Mouse (Mus musculus): ENCODE results near the gene Mc3r. TPM values are rescaled to one million over a fixed set of nuclear protein-coding genes. Genes with fewer than 3 reads are reported as not detected.

Gene Mc3r
- total RNA-seq, 2 experiments from 2014 or later, result not detected

DNA sequence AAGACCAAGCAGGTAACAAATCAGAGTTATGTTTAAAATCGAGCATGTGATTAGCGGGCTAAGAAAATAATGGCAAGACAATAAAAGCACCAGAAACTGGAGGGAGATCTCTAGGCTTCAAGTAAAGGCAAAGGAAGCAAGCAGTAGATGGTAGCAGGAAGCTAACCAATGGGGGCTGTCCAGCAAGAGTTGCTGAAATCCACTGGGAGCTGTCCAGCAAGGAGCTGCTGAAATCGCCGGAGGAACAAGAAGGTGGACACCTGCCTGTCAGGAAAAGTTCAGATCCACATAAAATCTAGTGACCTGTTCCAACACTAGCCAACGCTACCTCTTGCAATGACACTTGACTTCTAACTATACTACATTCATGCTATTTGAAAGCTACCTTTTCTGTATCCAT lies 7.3 kb upstream of the Mc3r start:
- intact Hi-C loops (cut with DNase I), result no loop called here
- DNase-seq (ENCODE audit: low spot score), result no peak

DNA sequence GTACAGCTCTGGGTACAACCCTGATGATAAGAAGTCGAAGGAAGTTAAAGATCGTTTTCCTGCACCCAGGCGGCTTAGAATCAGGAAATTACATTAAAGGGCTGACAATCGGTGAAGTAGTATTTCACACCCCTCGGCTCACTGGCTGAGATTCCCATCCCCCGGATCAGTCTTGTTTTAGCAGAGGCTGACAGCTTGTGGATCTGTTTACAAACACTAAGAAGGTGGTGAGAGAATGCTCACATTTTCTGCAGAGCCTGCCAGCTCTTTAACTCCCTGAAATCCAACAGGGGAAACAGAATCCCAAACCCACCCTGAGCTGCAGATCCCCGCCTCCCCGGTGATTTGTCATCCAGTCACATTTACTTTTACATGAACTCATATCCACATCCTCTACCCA lies 2.8 kb upstream of the Mc3r start:
- no peak for DNase-seq (ENCODE audit: low spot score)
- intact Hi-C loops (cut with DNase I), result no loop called here

DNA sequence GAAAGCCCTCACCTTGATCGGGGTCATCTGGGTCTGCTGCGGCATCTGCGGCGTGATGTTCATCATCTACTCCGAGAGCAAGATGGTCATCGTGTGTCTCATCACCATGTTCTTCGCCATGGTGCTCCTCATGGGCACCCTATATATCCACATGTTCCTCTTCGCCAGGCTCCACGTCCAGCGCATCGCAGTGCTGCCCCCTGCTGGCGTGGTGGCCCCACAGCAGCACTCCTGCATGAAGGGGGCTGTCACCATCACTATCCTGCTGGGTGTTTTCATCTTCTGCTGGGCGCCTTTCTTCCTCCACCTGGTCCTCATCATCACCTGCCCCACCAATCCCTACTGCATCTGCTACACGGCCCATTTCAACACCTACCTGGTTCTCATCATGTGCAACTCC lies 1.0 kb downstream of the Mc3r start:
- no peak for DNase-seq (ENCODE audit: low spot score)
- intact Hi-C loops (cut with DNase I), result no loop called here

DNA sequence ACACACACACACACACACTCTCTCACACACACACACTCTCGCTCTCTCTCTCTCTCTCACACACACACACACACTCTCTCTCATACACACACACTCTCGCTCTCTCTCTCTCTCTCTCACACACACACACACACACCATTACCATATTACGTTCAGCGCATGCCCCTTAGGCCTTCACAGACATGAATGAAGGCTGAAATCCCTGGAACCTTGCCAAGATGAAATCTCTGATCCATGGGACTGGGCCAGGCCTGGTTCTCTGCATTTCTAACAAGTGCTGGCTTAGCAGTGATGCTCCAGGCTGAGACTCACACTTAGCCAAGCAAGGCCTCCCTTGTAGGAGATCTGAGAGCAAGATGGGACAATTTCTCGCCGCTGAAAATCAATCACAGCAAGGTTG lies 8.1 kb downstream of the Mc3r start:
- intact Hi-C loops (cut with DNase I), result no loop called here
- DNase-seq (ENCODE audit: low spot score), result no peak

DNA sequence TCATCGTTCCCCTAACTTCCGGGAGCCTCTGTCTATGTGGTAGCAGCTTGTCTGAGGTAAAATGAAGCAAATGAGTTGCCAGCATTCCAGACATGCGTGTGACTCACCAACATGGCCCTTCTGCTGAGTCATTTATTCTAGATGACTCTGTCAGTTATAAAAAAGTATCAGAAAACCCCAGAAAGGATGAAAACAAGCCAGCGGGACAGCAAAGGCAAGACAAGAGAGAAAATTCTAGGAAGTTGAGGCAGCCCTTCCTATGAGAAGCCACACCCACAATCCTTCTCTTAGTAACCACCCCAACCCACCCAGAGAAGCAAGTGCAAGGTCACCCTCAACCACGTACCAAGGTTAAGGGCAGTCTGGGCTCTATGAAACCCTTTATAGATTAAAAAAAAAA lies 8.7 kb downstream of the Mc3r start:
- DNase-seq (ENCODE audit: low spot score), result no peak
- intact Hi-C loops (cut with DNase I), result no loop called here

DNA sequence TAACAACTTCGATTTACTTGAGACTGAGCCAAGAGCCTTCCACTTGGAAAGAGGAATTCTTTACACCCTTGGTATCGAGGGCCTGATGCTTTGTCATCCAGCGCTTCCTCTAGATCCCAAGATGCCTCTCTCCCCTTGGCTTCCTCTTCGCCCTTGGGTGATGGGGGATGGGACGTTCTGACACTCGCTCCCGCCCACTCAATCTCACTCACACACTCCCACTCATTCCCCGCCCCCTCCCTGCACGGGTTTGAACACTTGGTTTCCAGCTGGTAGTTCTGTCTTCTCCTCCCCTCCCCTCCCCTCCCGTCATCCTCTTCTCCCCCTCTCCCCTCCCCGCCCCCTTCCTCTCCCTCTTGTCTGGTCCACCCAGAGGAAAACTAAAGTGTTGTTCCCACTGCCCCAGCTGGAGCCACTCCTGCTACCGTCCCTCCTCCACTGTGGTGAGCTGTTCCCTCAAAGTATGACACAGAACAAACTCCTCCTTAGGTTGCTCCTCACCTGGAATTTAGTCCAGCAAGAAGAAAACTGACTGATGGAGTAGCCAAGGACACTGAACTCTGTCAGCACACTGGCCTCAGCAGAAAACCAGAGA lies 9.3 kb downstream of the Mc3r start:
- intact Hi-C loops (cut with DNase I), result no loop called here
- DNase-seq (ENCODE audit: low spot score), result no peak

DNA sequence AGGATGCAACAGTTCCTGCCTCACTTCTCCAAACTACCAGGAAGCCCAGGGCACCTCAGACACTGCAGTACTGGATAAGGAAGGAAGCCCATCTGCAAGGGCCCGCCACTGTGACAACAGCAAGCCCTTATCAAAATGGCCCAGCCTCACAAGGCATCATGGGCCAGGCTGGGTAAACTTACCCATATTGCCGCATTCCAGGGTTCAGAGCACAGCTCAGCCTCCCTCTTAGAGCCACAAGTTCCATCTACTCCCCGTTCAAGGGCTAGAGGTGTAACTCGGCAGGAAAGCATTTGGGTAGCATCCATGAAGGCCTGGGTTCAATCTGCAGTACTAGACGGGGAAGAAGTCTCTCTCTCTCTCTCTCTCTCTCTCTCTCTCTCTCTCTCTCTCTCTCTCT lies 11.8 kb downstream of the Mc3r start:
- DNase-seq (ENCODE audit: low spot score), result no peak
- intact Hi-C loops (cut with DNase I), result no loop called here

DNA sequence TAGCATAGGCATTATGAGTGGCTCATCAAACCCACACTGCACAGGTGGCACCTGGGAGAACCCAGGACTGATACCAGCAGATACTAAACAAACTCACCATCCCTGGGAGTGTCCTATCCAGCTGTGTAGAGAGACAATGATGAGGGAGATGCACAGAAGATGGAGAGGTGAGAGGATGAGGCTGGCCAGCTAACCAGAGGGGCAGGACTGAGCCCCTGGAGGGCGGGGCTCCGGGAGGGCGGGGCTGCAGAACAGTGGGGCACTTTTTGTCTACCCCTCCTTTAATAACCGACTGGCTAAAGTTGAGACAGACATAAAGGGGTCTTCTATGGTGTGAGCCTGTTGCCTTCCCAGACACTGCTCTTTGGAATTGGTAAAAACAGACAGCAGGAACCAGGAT lies 13.1 kb downstream of the Mc3r start:
- DNase-seq (ENCODE audit: low spot score), result no peak
- intact Hi-C loops (cut with DNase I), result no loop called here

DNA sequence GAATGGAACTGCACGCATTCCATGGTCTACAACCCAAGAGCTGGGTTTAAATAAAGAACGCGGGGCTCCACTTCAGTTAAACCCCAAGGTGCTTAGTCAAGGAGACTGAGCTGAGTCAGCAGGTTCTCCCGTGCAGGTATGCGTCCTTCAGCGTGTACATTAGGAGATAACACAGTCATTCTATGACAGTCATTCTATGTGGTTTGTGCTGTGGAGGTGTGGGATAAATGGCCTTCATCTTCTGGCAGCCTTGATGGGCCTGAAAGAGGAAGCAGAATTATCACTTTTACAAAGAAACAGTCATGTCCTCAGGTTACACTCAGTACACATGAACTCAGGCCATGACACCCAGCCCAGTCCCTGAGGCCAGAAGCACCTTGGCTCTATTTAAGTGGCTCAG lies 14.9 kb downstream of the Mc3r start:
- no peak for DNase-seq (ENCODE audit: low spot score)
- intact Hi-C loops (cut with DNase I), result no loop called here

DNA sequence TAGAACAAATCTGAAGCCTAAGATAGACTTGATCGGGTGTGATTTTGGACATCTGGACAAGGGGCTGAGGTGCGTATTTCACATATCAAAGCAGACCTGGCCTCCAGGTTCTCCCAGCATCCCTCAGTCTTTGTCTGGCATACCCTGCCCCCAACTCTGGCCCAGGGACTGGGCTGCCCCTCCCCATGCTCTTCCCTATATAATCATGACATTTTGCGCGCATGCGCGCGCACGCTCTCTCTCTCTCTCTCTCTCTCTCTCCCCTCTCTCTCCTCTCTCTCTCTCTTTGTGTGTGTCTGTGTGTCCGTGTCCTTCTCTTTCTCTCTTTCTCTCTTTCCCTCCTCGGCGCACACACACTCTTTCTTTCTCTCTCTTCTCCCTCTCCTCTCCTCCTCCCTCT lies 21.6 kb downstream of the Mc3r start:
- no peak for DNase-seq (ENCODE audit: low spot score)
- intact Hi-C loops (cut with DNase I), result no loop called here

DNA sequence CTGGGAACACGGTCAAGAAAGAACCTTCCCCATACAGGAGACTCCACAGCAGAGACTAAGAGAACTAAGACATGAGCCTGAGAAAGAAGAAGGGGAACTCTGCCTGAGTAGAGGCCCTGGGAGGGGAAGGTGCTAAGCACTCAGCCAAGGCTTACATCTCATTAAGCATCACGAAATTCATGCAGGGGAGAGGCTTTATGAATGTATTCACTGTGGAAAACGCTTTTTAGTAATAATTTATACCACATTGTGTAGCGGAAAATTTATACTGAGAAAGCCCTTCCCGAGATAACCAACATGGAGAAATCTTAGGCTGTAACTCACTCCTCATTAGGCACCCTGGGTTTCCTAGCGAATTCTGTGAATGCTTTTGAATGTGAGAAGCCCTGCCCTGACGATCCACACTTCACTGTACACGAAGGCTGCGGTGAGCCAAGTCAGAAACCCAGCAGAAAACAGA lies 22.2 kb downstream of the Mc3r start:
- DNase-seq (ENCODE audit: low spot score), result no peak
- intact Hi-C loops (cut with DNase I), result no loop called here

DNA sequence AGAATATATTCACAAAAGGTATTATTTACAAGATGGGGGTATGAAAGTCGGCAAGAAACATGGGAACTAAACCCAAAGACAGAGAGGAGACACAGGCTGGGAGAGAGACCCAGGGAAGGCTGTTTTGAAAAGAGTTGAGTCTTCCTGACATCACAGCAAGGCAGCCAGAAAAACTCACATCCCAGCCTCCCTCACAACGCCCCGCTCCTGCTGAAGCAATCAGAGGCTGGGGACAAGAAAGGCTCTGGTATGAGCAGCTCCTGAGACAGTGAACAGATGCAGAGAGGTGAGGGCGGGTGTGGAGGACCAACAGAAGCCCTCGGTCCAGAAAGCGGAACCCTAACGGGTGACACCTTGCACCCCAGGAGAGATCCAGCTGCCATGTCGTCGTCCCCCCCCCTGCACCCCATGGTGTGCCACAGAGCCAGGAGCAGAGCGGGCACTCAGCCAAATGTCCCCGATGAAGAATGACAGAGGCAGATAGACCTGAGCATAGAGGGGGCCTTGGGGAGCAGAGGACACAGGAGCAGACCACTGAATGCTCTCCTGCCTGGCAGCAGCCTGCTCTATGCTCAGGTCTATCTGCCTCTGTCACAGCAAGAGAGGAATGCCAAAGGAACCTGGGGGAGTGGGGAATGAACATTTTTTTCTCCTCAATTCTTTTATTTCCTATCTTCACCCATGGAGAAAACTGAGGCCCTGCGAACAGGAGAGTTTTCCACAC lies 22.8 kb downstream of the Mc3r start:
- intact Hi-C loops (cut with DNase I), result no loop called here
- no peak for DNase-seq (ENCODE audit: low spot score)

DNA sequence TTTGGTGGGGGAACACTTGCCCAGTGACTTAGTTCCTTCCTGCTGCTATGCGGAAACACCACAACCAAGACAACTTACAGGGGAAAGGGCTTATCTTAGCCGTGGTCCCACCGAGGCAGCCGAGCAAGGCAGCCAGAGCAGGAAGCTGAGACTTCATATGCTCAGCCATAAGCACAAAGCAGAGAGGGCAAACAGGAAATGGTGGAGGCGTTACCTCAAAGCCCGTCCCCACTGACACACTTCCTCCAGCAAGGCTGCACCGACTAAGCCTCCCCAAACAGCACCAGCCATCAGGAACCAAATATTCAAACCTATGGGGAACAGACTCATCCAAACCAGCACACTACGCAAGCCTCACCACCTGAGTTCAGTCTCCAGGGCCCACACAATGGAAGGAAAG lies 26.4 kb downstream of the Mc3r start:
- intact Hi-C loops (cut with DNase I), result no loop called here
- no peak for DNase-seq (ENCODE audit: low spot score)

DNA sequence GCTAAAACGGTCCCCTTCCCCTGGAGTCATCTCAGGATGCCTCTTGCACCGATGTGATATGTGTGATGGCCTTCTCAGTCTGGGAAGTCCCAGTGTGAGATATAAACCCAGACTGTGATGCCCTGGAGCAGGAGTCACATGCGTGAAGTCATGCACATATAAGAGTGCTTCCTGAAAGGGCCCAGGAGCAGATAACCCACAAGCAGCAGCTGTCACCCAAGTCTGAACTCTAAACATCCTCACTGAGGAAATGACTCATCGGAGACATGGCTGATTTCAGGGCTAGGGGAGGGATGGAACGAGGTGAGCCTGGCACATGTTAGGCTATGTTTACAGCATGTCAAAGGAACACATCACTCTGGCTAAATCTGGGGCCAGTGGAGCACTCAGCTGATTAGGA lies 27.9 kb downstream of the Mc3r start:
- intact Hi-C loops (cut with DNase I), result no loop called here
- no peak for DNase-seq (ENCODE audit: low spot score)

DNA sequence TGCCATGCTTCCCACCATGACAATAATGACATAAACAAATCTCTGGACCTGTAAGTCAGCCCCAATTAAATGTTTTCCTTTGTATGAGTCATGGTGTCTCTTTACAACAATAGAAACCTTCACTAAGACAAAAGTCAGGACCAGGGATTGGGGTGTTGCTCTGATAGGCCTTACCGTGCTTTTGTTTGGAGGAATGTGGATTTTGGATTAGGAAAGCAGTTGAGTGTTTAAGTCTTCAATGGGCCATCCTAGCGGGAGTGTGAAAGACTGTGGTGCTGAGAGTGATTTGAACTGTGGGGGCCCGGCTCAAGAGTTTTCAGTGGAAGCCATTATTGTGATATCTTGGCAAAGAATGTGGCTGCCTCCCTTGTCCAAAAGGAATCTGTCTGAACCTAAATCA lies 30.7 kb downstream of the Mc3r start:
- DNase-seq (ENCODE audit: low spot score), result no peak

DNA sequence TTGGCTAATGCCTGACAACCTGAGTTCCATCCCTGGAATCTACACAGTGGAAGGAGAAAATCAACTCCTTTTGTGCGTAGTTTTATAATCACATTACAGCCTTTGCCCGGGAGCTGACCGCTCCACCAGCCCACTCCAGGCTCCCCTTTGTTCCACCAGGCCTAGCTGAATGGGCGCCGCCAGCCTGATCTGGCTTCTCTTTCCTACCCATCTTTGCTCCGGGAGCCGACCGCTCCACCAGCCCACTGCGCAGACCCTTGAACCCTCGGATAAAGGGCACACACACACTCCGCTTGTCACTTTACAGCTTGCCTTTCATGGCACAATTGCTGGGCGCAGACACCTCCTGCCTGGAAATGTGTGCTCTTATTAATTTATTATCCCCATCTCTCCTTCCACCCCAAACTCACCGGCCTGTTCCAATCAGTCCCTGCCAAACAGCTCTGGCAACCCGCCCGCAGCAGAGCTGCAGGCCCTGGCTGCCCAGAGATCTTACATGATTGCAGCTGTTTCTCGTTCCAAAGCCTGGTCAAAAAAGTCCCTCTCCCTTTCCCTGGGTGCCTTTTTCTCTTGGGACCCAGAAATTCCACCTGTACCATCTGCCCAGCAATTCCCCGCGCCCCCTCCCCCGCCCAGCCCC lies 33.9 kb downstream of the Mc3r start:
- DNase-seq (ENCODE audit: low spot score), result no peak
- intact Hi-C loops (cut with DNase I), result no loop called here

More for the DNA sequence above, 30.7 kb downstream of the Mc3r start:
- intact Hi-C loops (cut with DNase I), result no loop called here

DNA sequence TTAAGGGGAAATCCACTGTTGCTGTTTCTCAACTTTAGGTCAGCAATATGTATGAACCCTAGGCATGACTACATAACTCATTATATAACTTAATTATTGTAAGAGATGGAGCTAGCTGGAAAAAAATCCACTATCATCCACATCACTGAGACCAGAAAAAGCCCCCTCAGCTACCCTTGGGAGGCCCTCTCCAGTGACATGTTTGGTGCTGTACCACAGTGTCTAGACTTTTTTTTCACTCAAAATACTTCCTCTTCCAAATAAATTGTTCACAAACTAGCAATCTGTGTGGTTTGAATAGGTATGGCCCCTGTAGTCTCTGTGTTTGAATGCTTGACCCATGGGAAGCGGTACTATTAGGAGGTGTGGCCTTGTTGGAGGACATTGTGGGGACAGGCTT lies 39.4 kb downstream of the Mc3r start:
- intact Hi-C loops (cut with DNase I), result no loop called here
- no peak for DNase-seq (ENCODE audit: low spot score)

DNA sequence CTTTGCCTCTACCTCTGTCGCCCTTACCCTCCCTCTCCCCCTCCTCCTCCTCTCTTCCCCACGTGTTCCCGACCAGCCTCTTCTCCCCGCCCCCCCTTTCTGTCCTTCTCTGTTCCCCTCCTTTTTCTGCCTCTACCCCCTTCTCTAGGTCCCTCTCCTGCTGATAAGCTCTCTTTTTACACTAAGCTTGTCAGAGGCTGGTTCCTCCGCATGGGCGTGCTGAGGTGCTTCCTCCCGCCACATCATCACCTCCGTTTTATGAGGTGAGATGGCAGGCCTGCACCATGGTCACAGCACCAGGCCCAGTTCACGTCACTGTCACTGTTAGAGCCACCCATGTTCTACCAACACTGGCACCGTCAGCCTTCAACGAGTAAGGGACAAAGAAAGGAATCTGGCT lies 40.7 kb downstream of the Mc3r start:
- DNase-seq (ENCODE audit: low spot score), result no peak
- intact Hi-C loops (cut with DNase I), result no loop called here

DNA sequence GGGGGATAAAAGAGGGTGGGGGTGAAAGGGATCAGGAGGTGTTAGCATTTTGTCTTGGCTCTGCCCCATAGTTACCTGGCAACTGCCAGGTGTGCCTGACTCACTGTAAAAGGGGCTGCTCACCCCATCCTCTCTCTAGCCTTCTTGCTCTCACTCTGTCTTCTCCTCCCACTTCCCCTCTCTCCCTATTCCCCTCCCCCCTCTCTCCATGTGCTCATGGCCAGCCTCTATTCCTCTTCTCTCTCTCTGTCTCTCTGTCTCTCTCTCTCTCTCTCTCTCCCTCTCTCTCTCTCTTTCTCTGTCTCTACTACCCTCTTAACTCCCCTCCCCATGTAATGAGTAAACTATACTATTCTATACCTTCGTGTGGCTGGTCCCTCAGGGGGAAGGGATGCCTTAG lies 41.3 kb downstream of the Mc3r start:
- no peak for DNase-seq (ENCODE audit: low spot score)
- intact Hi-C loops (cut with DNase I), result no loop called here

DNA sequence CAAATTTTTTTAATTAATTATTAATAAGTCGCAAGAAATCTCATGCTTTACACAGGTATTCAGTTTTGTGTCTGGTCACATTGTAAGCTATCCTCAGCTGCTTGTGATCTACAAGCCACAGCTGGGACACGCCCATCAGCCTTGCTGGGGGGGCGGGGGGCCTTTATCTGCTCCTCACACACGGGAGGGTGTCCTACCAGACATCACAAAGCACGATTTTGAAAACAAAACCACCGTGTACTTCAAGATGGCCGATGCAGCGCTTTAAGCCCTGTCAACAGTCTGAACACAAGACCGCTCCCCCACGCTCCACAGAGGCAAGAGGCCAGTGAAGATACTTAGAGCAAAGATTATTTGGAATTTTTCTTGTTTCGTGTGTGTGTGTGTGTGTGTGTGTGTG lies 42.2 kb downstream of the Mc3r start:
- intact Hi-C loops (cut with DNase I), result no loop called here
- no peak for DNase-seq (ENCODE audit: low spot score)

DNA sequence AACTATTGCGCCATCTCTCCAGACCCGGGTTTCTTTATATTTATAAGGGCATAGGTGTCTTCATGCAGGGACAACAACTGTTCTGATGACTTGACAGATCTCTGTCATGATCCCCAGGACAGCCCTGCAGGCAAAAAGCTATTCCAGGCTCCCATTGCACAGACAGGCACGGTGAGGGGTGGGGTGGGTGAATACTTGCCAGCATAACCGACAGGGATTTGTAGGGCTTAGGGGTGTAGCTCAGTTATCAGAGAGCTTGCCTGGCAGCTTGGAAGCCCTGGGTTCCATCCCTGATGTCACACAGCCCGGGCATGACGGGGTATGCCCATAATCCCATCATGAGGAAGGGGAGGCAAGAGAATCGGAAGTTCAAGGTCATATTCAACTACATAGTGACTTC lies 42.7 kb downstream of the Mc3r start:
- no peak for DNase-seq (ENCODE audit: low spot score)
- intact Hi-C loops (cut with DNase I), result no loop called here
